10 mouse cellular contexts compared by ENCODE assay signal in genomic region chr8:11473072-11473471, GRCm38 (mm10). TPM values are rescaled to one million over a fixed set of nuclear protein-coding genes. Genes with fewer than 3 reads are reported as not detected.
DNase-seq lines count a peak whose midpoint lies in the region; ATAC-seq and TF ChIP-seq lines count a peak whose summit lies in the region.
"Had no signal": no experiment of that assay in that cellular context is flagged by ENCODE, and none has a peak within 500 bp of the region (broad histone marks: within the 10 kb centered on the region; RNA-seq: fewer than 3 reads in every experiment).

No protein-coding gene starts in this region.

- H3K4me1 ChIP-seq in hindbrain, embryonic 10.5 days (replicated peaks), result peaks cover 48% of the 10 kb centered on the region
- H3K4me1 ChIP-seq in hindbrain, embryonic 11.5 days (replicated peaks; ENCODE audit: control insufficient read depth, insufficient read depth, low read length), result peaks cover 6% of the 10 kb centered on the region; the same call in 1 of the 2 replicates
- H3K4me1 ChIP-seq in liver, embryonic 14.5 days (replicated peaks; ENCODE audit: control insufficient read depth in 2 of 2, insufficient read depth in 2 of 2, low read length in 1 of 2), result peaks cover 0 to 24% of the 10 kb centered on the region in 2 experiments; a peak in 2 of 4 replicates
- H3K4me1 ChIP-seq in stomach, embryonic 16.5 days (ENCODE audit: control insufficient read depth, insufficient read depth, low read length), result peaks cover 23% of the 10 kb centered on the region

- H3K4me2 ChIP-seq in hindbrain, embryonic 11.5 days (replicated peaks; ENCODE audit: low read depth, low read length), result no peak overlapping the region
- H3K4me2 ChIP-seq in liver, embryonic 14.5 days (ENCODE audit: low read depth), result no peak overlapping the region
- H3K4me2 ChIP-seq in stomach, embryonic 16.5 days (ENCODE audit: low read depth, low read length), result no peak overlapping the region

- no peak overlapping the region for H3K9ac ChIP-seq in hindbrain, embryonic 11.5 days (ENCODE audit: low read depth, low read length)
- H3K9ac ChIP-seq in liver, embryonic 14.5 days (replicated peaks), result no peak overlapping the region
- H3K9ac ChIP-seq in stomach, embryonic 16.5 days (ENCODE audit: low read length), result peak overlapping the region; percentile 22; the same call in 1 of the 2 replicates

- TF ChIP-seq EP300 in liver, embryonic 14.5 days (IDR thresholded peaks at IDR 0.05; ENCODE audit: low read depth), result no peak

- no peak for ATAC-seq in hindbrain, embryonic 11.5 days (ENCODE audit: low FRiP score)
- ATAC-seq in liver, embryonic 14.5 days (ENCODE audit: insufficient read depth), result peak; percentile 60
- ATAC-seq in stomach, embryonic 16.5 days (ENCODE audit: insufficient read depth, low FRiP score), result peak; percentile 68

- peaks cover 73% of the 10 kb centered on the region for H3K27me3 ChIP-seq in hindbrain, embryonic 10.5 days (ENCODE audit: insufficient read depth, poor library complexity, severe bottlenecking)
- peaks cover 36% of the 10 kb centered on the region for H3K27me3 ChIP-seq in hindbrain, embryonic 11.5 days (ENCODE audit: control insufficient read depth, insufficient read depth, low read length)
- H3K27me3 ChIP-seq in liver, embryonic 14.5 days (ENCODE audit: control insufficient read depth, insufficient read depth, low read length), result peaks cover 36% of the 10 kb centered on the region
- H3K27me3 ChIP-seq in stomach, embryonic 16.5 days (ENCODE audit: control insufficient read depth, insufficient read depth, low read length), result no peaks in the 10 kb centered on the region; the same call in 1 of the 2 replicates

- intact Hi-C loops in gastrocnemius, postnatal 36 days (cut with DNase I), result no loop called here

- H3K9me3 ChIP-seq in hindbrain, embryonic 10.5 days, result no peaks in the 10 kb centered on the region
- no peaks in the 10 kb centered on the region for H3K9me3 ChIP-seq in hindbrain, embryonic 11.5 days (ENCODE audit: control insufficient read depth, low read length)
- H3K9me3 ChIP-seq in liver, embryonic 14.5 days (ENCODE audit: control insufficient read depth, low read length), result no peaks in the 10 kb centered on the region
- no peaks in the 10 kb centered on the region for H3K9me3 ChIP-seq in stomach, embryonic 16.5 days (replicated peaks; ENCODE audit: control insufficient read depth, low read length)

- peak overlapping the region; percentile 42; the same call in 1 of the 2 replicates for H3K27ac ChIP-seq in hindbrain, embryonic 10.5 days
- no peak overlapping the region for H3K27ac ChIP-seq in hindbrain, embryonic 11.5 days (ENCODE audit: low read depth, low read length)
- no peak overlapping the region for H3K27ac ChIP-seq in liver, embryonic 14.5 days
- peak overlapping the region; percentile 25 for H3K27ac ChIP-seq in stomach, embryonic 16.5 days (ENCODE audit: low read length)

- DNase-seq in hindbrain, embryonic 10.5 days (ENCODE audit: low spot score), result no peak
- DNase-seq in hindbrain, embryonic 11.5 days (ENCODE audit: low spot score), result no peak
- peak; percentile 91 to 95 for DNase-seq in kidney, adult 8-10 months
- no peak for DNase-seq in liver, embryonic 14.5 days (ENCODE audit: low read depth in 3 of 3, low spot score in 3 of 3)
- DNase-seq in gastrocnemius, postnatal 36 days, result no peak
- DNase-seq in gastrocnemius, postnatal 4 days (ENCODE audit: low spot score in 2 of 2), result no peak
- no peak for DNase-seq in natural killer cell, adult 2 months (ENCODE audit: low spot score in 2 of 2)
- DNase-seq: cerebellum, postnatal 14 days; thymus, adult 18-20 months had no signal

- no peaks in the 10 kb centered on the region for H3K36me3 ChIP-seq in hindbrain, embryonic 10.5 days
- H3K36me3 ChIP-seq in hindbrain, embryonic 11.5 days (ENCODE audit: control insufficient read depth, insufficient read depth, low read length), result no peaks in the 10 kb centered on the region
- H3K36me3 ChIP-seq in liver, embryonic 14.5 days (replicated peaks; ENCODE audit: control insufficient read depth, insufficient read depth, low read depth), result no peaks in the 10 kb centered on the region
- H3K36me3 ChIP-seq in stomach, embryonic 16.5 days (ENCODE audit: control insufficient read depth, insufficient read depth, low read length), result no peaks in the 10 kb centered on the region

- H3K4me3 ChIP-seq in hindbrain, embryonic 10.5 days, result no peak overlapping the region
- no peak overlapping the region for H3K4me3 ChIP-seq in hindbrain, embryonic 11.5 days (ENCODE audit: low read depth, low read length)
- H3K4me3 ChIP-seq in liver, embryonic 14.5 days (ENCODE audit: insufficient read depth in 1 of 2, low read depth in 2 of 2, low read length in 2 of 2), result no peak overlapping the region
- H3K4me3 ChIP-seq in stomach, embryonic 16.5 days (replicated peaks; ENCODE audit: low read length), result no peak overlapping the region

- 37% methylated on average over 4 of the region's 4 CpGs for WGBS in hindbrain, embryonic 10.5 days
- 37% methylated on average over 4 of the region's 4 CpGs for WGBS in hindbrain, embryonic 11.5 days
- 29% methylated on average over 4 of the region's 4 CpGs for WGBS in liver, embryonic 14.5 days (ENCODE audit: insufficient replicate concordance)
- 33% methylated on average over 4 of the region's 4 CpGs for WGBS in stomach, embryonic 16.5 days

- TF ChIP-seq CTCF in liver, embryonic 14.5 days (IDR thresholded peaks at IDR 0.05; ENCODE audit: low read depth), result no peak

RNA-seq across cellular contexts. Expression of gene Rab20, which starts 5.4 kb away (rescaled TPM):
- polyA plus RNA-seq in hindbrain, embryonic 10.5 days (2016; fragmentation: Nextera tagmentation; extraction: Ambion mirVana), result 1.0 and 1.9 TPM in 2 replicates
- polyA plus RNA-seq in hindbrain, embryonic 11.5 days (2014; fragmentation: Nextera tagmentation; extraction: Ambion mirVana), result 0.83 and 1.3 TPM in 2 replicates
- polyA plus RNA-seq in liver, embryonic 14.5 days (2012; rRNA removed), result 2.7 and 2.8 TPM in 2 replicates
- polyA plus RNA-seq in liver, embryonic 14.5 days (2014; fragmentation: Nextera tagmentation; extraction: Ambion mirVana), result 2.9 and 3.1 TPM in 2 replicates
- polyA plus RNA-seq in stomach, embryonic 16.5 days (2015; fragmentation: Nextera tagmentation; extraction: Ambion mirVana), result 7.5 and 8.1 TPM in 2 replicates
- total RNA-seq in gastrocnemius, postnatal 36 days (2021), result 1 to 10 TPM; 1.2 to 1.9 TPM
- total RNA-seq in gastrocnemius, postnatal 4 days (2021), result under 1 TPM; 0.70 to 0.91 TPM

RNA-seq across cellular contexts. Expression of gene Naxd, which starts 24.2 kb away (rescaled TPM):
- polyA plus RNA-seq in hindbrain, embryonic 10.5 days (2016; fragmentation: Nextera tagmentation; extraction: Ambion mirVana), result 110 and 127 TPM in 2 replicates
- polyA plus RNA-seq in hindbrain, embryonic 11.5 days (2014; fragmentation: Nextera tagmentation; extraction: Ambion mirVana), result 105 and 108 TPM in 2 replicates
- 26.9 and 29.8 TPM in 2 replicates for polyA plus RNA-seq in liver, embryonic 14.5 days (2012; rRNA removed)
- polyA plus RNA-seq in liver, embryonic 14.5 days (2014; fragmentation: Nextera tagmentation; extraction: Ambion mirVana), result 31.9 and 33.0 TPM in 2 replicates
- polyA plus RNA-seq in stomach, embryonic 16.5 days (2015; fragmentation: Nextera tagmentation; extraction: Ambion mirVana), result 110 and 117 TPM in 2 replicates
- 10 to 100 TPM; 25.2 to 27.7 TPM for total RNA-seq in gastrocnemius, postnatal 36 days (2021)
- total RNA-seq in gastrocnemius, postnatal 4 days (2021), result 10 to 100 TPM; 32.2 to 36.5 TPM

Comparison
In these comparisons a context has a peak if more than half of its experiments do, and no peak if none do; other contexts are left out.
1. H3K27ac ChIP-seq: peak in hindbrain, embryonic 10.5 days (single experiment) and stomach, embryonic 16.5 days (single experiment); none in hindbrain, embryonic 11.5 days (single experiment) and liver, embryonic 14.5 days (single experiment).
2. DNase-seq: peak in kidney, adult 8-10 months (2 of 2); none in hindbrain, embryonic 10.5 days (single experiment), hindbrain, embryonic 11.5 days (single experiment), liver, embryonic 14.5 days (0 of 3), gastrocnemius, postnatal 36 days (0 of 2), gastrocnemius, postnatal 4 days (0 of 2) and natural killer cell, adult 2 months (0 of 2).